Mouse (Mus musculus): ENCODE data around the gene Mapkap1.

Gene Mapkap1

DNA sequence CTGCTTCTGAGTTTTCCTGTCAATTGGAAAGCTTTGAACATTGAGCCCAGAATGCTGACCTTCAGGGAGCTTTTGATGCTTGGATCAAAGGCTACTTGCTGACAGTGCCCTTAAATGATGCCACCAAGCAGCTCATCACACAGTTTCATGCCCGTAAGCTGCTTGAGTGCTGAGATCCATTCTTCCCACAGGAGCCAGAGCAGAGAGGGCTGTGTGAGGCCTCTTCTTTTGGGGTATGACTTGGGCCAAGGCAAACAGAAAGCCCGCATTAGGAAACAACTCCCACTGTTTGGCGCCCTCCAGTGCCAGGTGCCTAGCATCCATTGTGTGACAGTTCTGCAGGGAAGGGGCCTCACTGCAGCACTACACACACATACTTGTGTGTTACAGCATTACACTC, 123.5 kb downstream of the Mapkap1 start:
- no peak for DNase-seq (ENCODE audit: low spot score in 2 of 2)

DNA sequence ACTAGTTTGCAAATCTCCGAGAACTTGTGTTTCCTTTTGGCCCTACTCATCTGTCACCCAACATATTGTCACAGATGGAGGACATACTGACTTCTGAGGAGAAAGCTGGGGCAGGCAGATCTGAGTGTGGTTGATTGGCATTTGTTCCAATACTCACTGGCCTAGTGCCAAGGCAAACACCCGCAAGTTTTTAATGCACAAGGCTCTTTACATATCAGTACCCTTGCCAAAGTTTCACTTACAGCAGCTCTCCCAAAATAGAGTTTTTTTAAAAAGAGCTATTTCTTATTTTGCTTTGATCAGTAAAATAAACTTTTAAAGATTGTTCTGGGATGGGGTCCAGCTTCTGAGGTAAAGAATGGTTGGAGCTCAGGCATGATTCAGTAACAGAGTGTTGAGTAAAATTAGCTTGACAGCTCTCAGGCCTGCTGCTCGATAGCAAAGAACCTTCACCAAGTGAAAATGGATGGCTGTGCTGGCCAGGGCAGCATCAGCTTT, 125.3 kb downstream of the Mapkap1 start:
- no peak for DNase-seq (ENCODE audit: low spot score in 2 of 2)

- DNase-seq (ENCODE audit: low spot score in 2 of 2) = no peak
These were observed 125.8 kb downstream of the Mapkap1 start for GRCm38 (mm10) chr2:34532394-34532793.

DNA sequence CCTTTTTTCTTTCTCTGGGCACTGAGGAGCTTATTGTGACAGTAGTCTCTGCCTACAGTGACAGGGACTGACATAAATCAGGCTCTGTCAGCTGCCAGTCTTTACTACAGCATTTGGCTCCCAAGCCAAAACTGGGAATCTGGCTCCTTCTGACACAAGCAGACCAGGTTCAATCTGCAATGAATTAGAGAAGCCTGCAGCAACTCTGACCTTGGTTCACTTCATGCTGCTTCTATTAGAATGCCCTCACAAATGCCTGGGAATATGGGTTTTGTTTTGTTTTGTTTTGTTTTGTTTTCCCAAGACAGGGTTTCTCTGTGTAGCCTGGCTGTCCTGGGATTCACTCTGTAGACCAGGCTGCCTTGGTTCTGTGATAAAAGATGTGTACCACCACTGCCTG, 126.7 kb downstream of the Mapkap1 start:
- DNase-seq (ENCODE audit: low spot score in 2 of 2) = no peak

GRCm38 (mm10) chr2:34534996-34535395, 128.4 kb downstream of the Mapkap1 start:
- DNase-seq (ENCODE audit: low spot score in 2 of 2) = no peak

DNA sequence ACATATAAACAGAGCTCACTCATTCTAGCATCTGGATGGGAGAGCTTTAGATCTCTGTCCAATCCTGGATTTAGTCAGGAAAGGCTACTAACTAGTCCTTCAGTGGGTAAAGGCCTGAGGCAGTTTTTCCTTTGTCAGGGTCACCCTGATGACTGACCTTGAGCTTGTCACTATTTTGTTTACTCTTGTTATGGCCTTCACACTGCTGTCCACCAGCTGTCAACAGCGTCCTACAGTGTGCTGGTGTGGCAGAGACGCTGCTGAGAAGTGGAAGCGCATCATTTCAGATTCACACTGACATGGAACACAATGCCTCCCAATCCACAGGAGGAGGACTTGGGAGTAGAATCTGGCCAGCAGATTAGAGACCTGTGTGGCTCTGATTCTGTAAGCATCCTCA, 130.8 kb downstream of the Mapkap1 start:
- DNase-seq (ENCODE audit: low spot score in 2 of 2) = no peak

DNA sequence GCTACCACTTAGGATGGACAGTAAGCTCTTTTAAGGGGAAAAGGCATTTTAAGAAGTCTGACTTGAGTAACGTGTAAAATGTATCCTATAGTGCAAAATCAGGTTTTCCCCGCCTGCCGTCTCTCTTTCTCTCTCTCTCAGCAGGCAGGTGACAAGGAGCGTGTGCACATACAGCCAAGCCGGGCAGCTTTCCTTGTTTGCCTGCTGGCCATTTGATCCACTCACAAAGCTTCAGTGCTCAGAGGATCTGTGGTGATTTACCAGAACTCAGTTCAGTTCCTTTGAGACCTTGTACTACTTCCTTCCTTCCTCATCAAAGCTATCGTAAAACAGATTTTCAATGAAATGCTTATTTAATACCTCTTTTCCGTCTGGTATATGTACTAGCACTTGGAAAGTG, 137.0 kb downstream of the Mapkap1 start:
- no peak for DNase-seq (ENCODE audit: low spot score in 2 of 2)

DNA sequence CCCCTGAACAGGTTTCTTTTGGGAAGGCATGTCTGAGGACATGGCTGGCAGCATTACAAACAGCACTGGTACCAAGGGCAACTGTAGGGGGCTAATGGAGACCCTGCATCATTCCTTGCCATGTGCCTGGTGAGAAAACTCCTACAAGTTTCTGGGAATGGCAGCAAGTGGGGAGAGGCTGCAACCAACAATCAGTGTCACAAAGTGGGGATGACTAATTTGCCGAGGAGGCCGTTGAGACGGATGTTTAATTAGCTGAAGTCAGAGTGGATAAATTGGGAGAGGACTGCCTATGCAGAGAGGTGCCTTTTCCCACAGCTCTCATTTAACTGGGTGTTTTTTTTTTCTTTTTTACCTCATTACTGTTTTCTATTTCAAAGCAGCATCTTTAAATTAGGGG, 137.4 kb downstream of the Mapkap1 start:
- no peak for DNase-seq (ENCODE audit: low spot score in 2 of 2)

GRCm38 (mm10) chr2:34544646-34545395, 138.2 kb downstream of the Mapkap1 start:
- no peak for DNase-seq (ENCODE audit: low spot score in 2 of 2)

GRCm38 (mm10) chr2:34546176-34546677, 139.7 kb downstream of the Mapkap1 start:
- DNase-seq (ENCODE audit: low spot score in 2 of 2) = no peak

DNA sequence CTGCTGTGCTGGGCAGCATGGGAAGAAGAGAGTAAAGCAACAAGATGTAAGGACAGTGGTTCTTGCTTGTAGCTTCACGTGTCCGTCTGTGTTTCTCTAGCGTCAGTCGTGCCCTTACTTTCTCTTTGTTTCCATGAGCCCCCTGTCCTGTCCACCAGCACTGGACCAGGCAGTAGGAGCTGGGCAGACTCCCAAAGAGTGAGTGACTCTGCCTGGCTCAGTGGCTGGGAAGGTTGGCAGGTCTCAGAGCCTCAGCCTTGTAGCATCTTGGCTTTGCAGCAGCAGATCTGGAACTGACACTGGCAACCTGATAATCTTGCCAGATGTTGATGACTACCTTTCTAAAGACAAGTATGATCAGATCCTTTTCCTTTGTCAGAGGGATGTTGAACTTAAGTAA, 140.9 kb downstream of the Mapkap1 start:
- DNase-seq (ENCODE audit: low spot score in 2 of 2) = no peak

GRCm38 (mm10) chr2:34548961-34549360, 142.4 kb downstream of the Mapkap1 start:
- DNase-seq (ENCODE audit: low spot score in 2 of 2) = no peak

GRCm38 (mm10) chr2:34549469-34549868, 142.9 kb downstream of the Mapkap1 start:
- no peak for DNase-seq (ENCODE audit: low spot score in 2 of 2)

GRCm38 (mm10) chr2:34552772-34553171, 146.2 kb downstream of the Mapkap1 start:
- DNase-seq (ENCODE audit: low spot score in 2 of 2) = no peak

DNA sequence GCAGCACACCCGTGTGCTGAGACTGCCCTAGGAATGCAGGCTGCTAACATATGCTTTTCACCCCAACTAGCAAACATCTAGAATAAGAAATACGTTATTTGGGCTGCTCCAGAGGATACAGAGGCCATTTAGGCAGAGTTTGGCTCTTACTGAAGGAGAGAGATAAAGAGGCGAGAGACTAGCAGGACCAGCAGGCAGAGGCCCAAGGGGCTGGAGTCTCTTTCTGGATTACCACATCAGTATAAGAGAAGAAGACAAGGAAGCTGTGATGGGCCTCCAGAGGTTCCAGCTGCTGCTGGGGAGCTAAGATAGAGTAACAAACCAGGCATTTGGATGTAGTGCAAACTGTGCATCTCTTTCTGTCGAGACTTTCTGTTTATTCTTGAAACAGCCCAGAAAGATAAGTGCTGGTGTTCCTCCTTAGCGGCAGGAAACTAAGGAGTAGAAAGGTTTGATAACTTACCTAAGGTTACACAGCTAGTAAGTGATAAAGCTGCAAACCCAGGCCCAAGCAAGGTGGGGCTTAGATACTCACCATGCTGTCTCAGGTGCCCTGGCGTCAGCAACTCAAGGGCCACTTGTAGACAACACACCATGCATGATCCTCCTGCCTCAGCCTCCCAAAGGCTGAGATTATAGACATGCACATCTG, 147.1 kb downstream of the Mapkap1 start:
- no peak for DNase-seq (ENCODE audit: low spot score in 2 of 2)

- no peak for DNase-seq (ENCODE audit: low spot score in 2 of 2)
These were observed 153.6 kb downstream of the Mapkap1 start for GRCm38 (mm10) chr2:34560146-34560545.

DNA sequence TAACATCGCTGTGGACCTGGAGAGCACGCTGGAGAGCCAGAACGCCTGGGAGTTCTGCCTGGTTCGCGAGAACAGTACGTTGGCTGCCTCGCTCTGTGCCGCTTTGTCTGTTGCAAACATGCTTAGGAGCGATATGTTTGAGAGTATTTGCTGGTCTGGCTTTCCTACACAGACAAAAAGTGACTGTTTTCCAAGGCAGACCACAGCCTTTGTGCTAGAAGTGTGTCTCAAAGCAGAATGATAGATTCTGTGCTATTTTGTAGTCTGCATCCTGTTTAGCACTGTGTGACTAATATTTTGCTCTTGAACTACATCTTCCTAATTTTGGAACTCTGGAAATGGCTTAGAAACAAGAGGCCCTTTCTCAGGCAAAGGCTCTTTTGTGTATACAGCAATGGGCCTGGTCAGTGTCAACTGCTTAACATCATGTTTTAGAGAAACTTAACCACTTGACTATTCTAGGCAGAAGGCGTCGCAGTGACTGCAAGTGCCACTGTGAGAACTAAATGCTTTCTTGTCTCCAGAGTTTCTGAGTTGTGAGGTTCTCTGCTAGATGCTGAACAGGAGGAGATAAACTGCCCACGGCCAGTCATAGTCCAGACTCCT, 156.6 kb downstream of the Mapkap1 start:
- DNase-seq (ENCODE audit: low spot score in 2 of 2) = no peak

- DNase-seq (ENCODE audit: low spot score in 2 of 2) = no peak
These were observed 157.3 kb downstream of the Mapkap1 start for GRCm38 (mm10) chr2:34563865-34564264.

GRCm38 (mm10) chr2:34566146-34566545, 159.6 kb downstream of the Mapkap1 start:
- DNase-seq (ENCODE audit: low spot score in 2 of 2) = no peak

DNA sequence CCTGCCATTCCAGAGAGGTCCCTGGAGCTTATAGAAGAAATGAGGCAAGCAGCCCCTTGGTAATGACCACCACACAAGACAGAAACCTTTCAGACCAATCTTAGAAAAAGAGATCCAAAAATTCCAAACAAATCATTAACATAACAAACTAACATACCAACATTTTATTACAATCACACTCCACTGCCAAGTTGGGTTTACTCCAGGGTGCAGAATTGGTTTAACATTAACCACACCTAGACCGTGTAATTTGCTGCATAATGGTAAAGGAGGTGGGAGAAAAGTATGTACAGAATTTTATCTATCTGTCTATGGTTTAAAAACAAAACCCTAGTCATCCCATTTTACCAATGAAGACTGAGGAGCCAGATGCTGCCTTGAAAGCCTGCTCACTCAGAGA, 160.0 kb downstream of the Mapkap1 start:
- no peak for DNase-seq (ENCODE audit: low spot score in 2 of 2)

- DNase-seq (ENCODE audit: low spot score in 2 of 2) = no peak
These were observed 162.6 kb downstream of the Mapkap1 start for GRCm38 (mm10) chr2:34569131-34569530.

GRCm38 (mm10) chr2:34570378-34570777, 163.8 kb downstream of the Mapkap1 start:
- DNase-seq (ENCODE audit: low spot score in 2 of 2) = no peak

DNA sequence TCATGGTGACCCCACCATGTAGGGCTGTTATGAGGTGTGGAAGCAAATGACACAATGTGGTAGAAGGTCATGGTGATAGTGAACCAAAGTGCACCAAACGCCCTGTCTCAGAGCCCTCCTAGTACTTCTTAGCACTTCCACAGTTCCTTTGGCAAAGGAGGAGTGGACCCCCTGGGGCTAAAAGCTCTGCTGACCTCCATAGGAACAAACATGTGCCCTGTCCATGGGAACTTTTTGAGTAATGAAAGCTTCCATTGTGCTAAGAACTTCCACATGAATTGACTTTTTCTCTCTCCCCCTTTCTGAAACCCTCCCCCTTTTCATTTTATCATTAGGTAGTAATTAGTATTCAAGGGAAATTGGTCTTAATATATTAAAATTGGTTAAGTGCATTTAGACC, 164.5 kb downstream of the Mapkap1 start:
- no peak for DNase-seq (ENCODE audit: low spot score in 2 of 2)
